Mouse (Mus musculus) adrenal gland, adult 18-20 months (tissue): Measurements from ENCODE around the gene Prpf4b. TPM values are rescaled to one million over a fixed set of nuclear protein-coding genes. Genes with fewer than 3 reads are reported as not detected.
"Not testable (repeated sequence)": the region's sequence is repeated elsewhere in the genome, so short reads cannot be mapped to it uniquely, and the experiment has no call there.

Experiments used
- DNase-seq, 2 experiments: peaks; one replicate each; pipeline ENCODE4 v3.0.0; 2021 to 2022; ENCODE audit warnings: low spot score in 2 of 2
- total RNA-seq, 2 experiments: library from RNA; stranded (reverse); gene quantifications; 1 replicate in 1 of 2; 2 replicates in 1 of 2; pipeline ENCODE4 v1.2.3; 2021

Gene Prpf4b
- total RNA-seq, 2 experiments from 2014 or later, result 83.2 to 110 TPM

DNA sequence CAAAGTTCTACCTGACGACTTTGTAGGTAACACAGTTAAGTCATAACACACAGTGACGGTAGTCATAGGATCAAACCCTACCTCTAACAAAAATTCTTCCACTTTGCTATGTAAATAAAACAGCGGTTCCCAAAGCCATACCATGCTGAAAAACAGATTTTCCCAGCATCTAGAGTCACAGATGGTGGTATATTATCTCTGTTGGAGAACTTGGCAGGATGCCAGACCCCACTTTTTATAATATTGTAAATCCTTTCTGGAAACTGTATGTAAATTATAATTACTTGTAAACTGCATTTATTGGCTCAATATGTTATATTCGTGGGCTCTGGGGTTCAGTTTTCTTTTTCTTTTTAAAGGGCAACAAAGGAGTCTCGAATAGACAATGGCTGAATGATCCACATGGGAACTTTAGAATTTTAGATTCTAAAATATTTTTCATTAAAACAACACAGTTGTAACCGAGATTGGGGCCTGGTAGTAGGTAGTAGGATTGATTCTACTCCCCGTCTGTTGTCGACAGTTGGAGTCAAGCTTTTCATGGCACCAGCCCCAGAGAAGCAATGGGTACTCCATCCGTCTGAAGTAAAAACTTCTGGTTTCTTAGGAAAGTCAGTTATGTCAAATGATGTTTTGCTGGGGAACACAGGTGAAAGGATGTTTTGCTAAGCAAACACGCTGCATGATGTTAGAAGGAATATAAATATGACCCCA, 60.0 kb downstream of the Prpf4b start:
- DNase-seq, result no peak

DNA sequence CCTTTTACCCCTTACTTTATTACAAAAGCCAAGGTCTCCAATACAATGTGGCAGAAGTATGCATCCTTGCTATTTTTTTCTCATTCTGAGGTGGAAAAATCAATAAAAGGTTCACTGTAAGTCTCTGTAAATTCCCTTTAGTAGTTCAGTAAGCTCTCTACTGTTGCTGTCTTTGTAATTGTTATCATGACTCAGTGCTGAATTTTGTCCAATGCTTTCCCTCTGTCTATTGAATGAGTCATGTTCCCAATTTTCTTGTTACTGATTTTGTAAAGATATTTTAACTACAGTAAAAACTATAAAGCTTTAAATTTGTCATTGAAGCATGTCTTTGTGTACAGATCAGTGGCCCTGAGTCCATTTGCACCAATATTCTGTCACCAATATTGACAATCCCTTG, 67.3 kb downstream of the Prpf4b start:
- DNase-seq, result no peak

DNA sequence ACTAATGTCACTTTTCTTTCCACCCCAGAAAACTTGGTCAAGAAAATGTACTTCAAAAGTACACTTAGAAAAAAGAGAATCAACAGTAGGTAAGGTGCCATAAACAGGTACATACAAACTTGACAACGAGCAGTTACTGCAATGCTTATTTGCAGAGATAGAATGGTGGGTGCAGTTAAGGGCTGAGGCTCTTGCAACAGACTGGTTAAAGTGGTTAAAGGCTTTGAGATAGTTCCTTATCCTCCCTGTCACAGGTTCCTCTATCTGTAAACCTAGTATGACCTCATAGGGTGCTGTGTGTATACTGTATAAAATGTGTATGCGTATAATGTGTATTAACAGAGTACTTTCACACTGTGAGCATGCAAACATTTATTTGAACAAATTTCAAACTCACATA, 76.3 kb downstream of the Prpf4b start:
- DNase-seq, result not testable (repeated sequence)

Other genes starting within 250 kb of the Prpf4b start
- gene Pxdc1, start 221.8 kb upstream of the Prpf4b start, total RNA-seq, result 10 to 100 TPM in 1 of 2 experiments, 1 to 10 TPM in 1; 4.3 to 12.2 TPM
- gene Fam50b, start 140.5 kb upstream of the Prpf4b start, total RNA-seq, result not detected
- gene Fam217a, start 49.0 kb downstream of the Prpf4b start, total RNA-seq, result 1 to 10 TPM; 1.8 to 2.6 TPM
- not detected for gene 4933417A18Rik, start 49.1 kb downstream of the Prpf4b start, total RNA-seq
- 1 to 10 TPM; 3.3 to 4.2 TPM for gene Eci3, start 88.5 kb downstream of the Prpf4b start, total RNA-seq
- 100 to 1,000 TPM; 105 to 116 TPM for gene Eci2, start 151.8 kb downstream of the Prpf4b start, total RNA-seq